20 mouse cellular contexts compared by ENCODE assay signal in the genomic region with DNA sequence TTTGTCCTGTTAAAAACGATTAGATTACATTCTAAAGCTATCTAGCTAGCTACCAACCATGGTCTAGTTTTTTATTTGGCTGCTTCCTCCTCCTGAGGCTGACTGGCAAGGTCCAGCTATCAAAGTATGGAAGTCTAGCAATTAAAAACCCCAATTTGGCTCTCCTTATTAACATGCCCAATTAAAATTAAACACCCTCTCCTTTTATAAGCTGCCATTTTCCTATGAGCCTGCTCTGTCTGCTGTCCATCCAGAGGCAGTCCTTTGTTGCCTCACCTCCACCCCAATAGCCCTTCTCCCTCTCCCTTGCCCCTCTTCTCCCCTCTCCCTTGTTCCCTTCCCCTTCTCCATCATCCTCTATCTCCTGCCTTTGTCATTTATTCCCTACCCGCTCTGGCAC.
A peak's percentile ranks its signal among the peaks of the same experiment; 100 is the strongest.
DNase-seq lines count a peak whose midpoint lies in the region; ATAC-seq and TF ChIP-seq lines count a peak whose summit lies in the region.
"Had no signal": no experiment of that assay in that cellular context is flagged by ENCODE, and none has a peak within 500 bp of the region (broad histone marks: within the 10 kb centered on the region; RNA-seq: fewer than 3 reads in every experiment).

No protein-coding gene starts in this region.

- peaks cover 5% of the 10 kb centered on the region; the same call in 1 of the 2 replicates for H3K4me1 ChIP-seq in forebrain, embryonic 10.5 days
- H3K4me1 ChIP-seq in forebrain, postnatal 0 days (ENCODE audit: insufficient read depth) = no peaks in the 10 kb centered on the region
- H3K4me1 ChIP-seq in midbrain, embryonic 13.5 days (replicated peaks) = no peaks in the 10 kb centered on the region
- no peaks in the 10 kb centered on the region for H3K4me1 ChIP-seq in midbrain, postnatal 0 days (ENCODE audit: insufficient read depth, low read length)
- peaks cover 7% of the 10 kb centered on the region; the same call in 1 of the 2 replicates for H3K4me1 ChIP-seq in forebrain, embryonic 16.5 days (replicated peaks; ENCODE audit: control insufficient read depth, insufficient read depth, low read length)
- peaks cover 14% of the 10 kb centered on the region for H3K4me1 ChIP-seq in limb, embryonic 12.5 days (replicated peaks)
- H3K4me1 ChIP-seq in embryonic facial prominence, embryonic 10.5 days = no peaks in the 10 kb centered on the region
- H3K4me1 ChIP-seq: embryonic facial prominence, embryonic 13.5 days; heart, embryonic 13.5 days; hindbrain, embryonic 13.5 days had no signal

- no peaks in the 10 kb centered on the region for H3K36me3 ChIP-seq in forebrain, embryonic 10.5 days (replicated peaks)
- H3K36me3 ChIP-seq in forebrain, postnatal 0 days (ENCODE audit: insufficient read depth) = no peaks in the 10 kb centered on the region
- H3K36me3 ChIP-seq in midbrain, embryonic 13.5 days = no peaks in the 10 kb centered on the region
- H3K36me3 ChIP-seq in midbrain, postnatal 0 days (ENCODE audit: insufficient read depth, low read length) = no peaks in the 10 kb centered on the region
- no peaks in the 10 kb centered on the region for H3K36me3 ChIP-seq in forebrain, embryonic 16.5 days (ENCODE audit: control insufficient read depth, insufficient read depth)
- H3K36me3 ChIP-seq in limb, embryonic 12.5 days = no peaks in the 10 kb centered on the region
- no peaks in the 10 kb centered on the region for H3K36me3 ChIP-seq in embryonic facial prominence, embryonic 10.5 days (replicated peaks)
- H3K36me3 ChIP-seq: embryonic facial prominence, embryonic 13.5 days; heart, embryonic 13.5 days; hindbrain, embryonic 13.5 days had no signal

- H3K9me3 ChIP-seq in forebrain, embryonic 10.5 days = no peaks in the 10 kb centered on the region
- H3K9me3 ChIP-seq in forebrain, postnatal 0 days (ENCODE audit: low read length) = no peaks in the 10 kb centered on the region
- no peaks in the 10 kb centered on the region for H3K9me3 ChIP-seq in midbrain, embryonic 13.5 days
- no peaks in the 10 kb centered on the region for H3K9me3 ChIP-seq in midbrain, postnatal 0 days (ENCODE audit: low read length)
- H3K9me3 ChIP-seq in forebrain, embryonic 16.5 days (ENCODE audit: control insufficient read depth, low read length) = no peaks in the 10 kb centered on the region
- H3K9me3 ChIP-seq in limb, embryonic 12.5 days = peaks cover 6% of the 10 kb centered on the region; the same call in 1 of the 2 replicates
- H3K9me3 ChIP-seq in embryonic facial prominence, embryonic 10.5 days = no peaks in the 10 kb centered on the region
- H3K9me3 ChIP-seq: heart, embryonic 13.5 days; hindbrain, embryonic 13.5 days had no signal

- H3K27ac ChIP-seq in forebrain, embryonic 10.5 days = 0 out of 2 replicates have a peak overlapping the region, but pooled peaks have one; percentile 37
- H3K27ac ChIP-seq in forebrain, postnatal 0 days (ENCODE audit: low read depth, low read length) = no peak overlapping the region
- H3K27ac ChIP-seq in midbrain, embryonic 13.5 days = no peak overlapping the region
- no peak overlapping the region for H3K27ac ChIP-seq in midbrain, postnatal 0 days (ENCODE audit: low read depth, low read length)
- 0 out of 2 replicates have a peak overlapping the region, but pooled peaks have one; percentile 18 for H3K27ac ChIP-seq in forebrain, embryonic 16.5 days (ENCODE audit: low read length)
- peak overlapping the region; percentile 62 for H3K27ac ChIP-seq in limb, embryonic 12.5 days
- H3K27ac ChIP-seq in embryonic facial prominence, embryonic 10.5 days (replicated peaks) = no peak overlapping the region
- H3K27ac ChIP-seq: embryonic facial prominence, embryonic 13.5 days; gastrocnemius, adult 2 months; heart, embryonic 13.5 days; hindbrain, embryonic 13.5 days; hindbrain, postnatal 0 days had no signal

- DNase-seq in forebrain, embryonic 10.5 days (ENCODE audit: extremely low spot score, low spot score) = no peak
- DNase-seq in forebrain, postnatal 0 days = no peak
- DNase-seq in midbrain, postnatal 0 days (ENCODE audit: low spot score) = no peak
- no peak for DNase-seq in embryonic facial prominence, embryonic 10.5 days (ENCODE audit: low spot score)
- DNase-seq: adrenal gland, postnatal 10 days; B cell, adult 2 months; cerebellum, adult 11-12 months; cerebellum, adult 9-10 months; cerebellum, postnatal 25 days; gastrocnemius, adult 2 months; gastrocnemius, postnatal 25 days; heart, postnatal 36 days had no signal

- WGBS in forebrain, embryonic 10.5 days = 70% methylated on average over 2 of the region's 2 CpGs
- WGBS in forebrain, postnatal 0 days = 29% methylated on average over 2 of the region's 2 CpGs
- 50% methylated on average over 2 of the region's 2 CpGs for WGBS in midbrain, embryonic 13.5 days
- 79% methylated on average over 2 of the region's 2 CpGs for WGBS in midbrain, postnatal 0 days
- WGBS in forebrain, embryonic 16.5 days = 27% methylated on average over 2 of the region's 2 CpGs
- 41% methylated on average over 2 of the region's 2 CpGs for WGBS in limb, embryonic 12.5 days
- 76% methylated on average over 2 of the region's 2 CpGs for WGBS in embryonic facial prominence, embryonic 10.5 days

- no peak overlapping the region for H3K4me3 ChIP-seq in forebrain, embryonic 10.5 days
- no peak overlapping the region for H3K4me3 ChIP-seq in forebrain, postnatal 0 days (ENCODE audit: low read depth, low read length)
- no peak overlapping the region for H3K4me3 ChIP-seq in midbrain, embryonic 13.5 days (replicated peaks)
- H3K4me3 ChIP-seq in midbrain, postnatal 0 days (ENCODE audit: low read depth, low read length) = no peak overlapping the region
- no peak overlapping the region for H3K4me3 ChIP-seq in forebrain, embryonic 16.5 days (replicated peaks; ENCODE audit: low read length)
- no peak overlapping the region for H3K4me3 ChIP-seq in limb, embryonic 12.5 days (replicated peaks)
- no peak overlapping the region for H3K4me3 ChIP-seq in embryonic facial prominence, embryonic 10.5 days
- H3K4me3 ChIP-seq: embryonic facial prominence, embryonic 13.5 days; gastrocnemius, adult 2 months; heart, embryonic 13.5 days; hindbrain, embryonic 13.5 days had no signal

- H3K9ac ChIP-seq in forebrain, postnatal 0 days = no peak overlapping the region
- H3K9ac ChIP-seq in midbrain, embryonic 13.5 days (replicated peaks) = no peak overlapping the region
- H3K9ac ChIP-seq in midbrain, postnatal 0 days (replicated peaks; ENCODE audit: low read length, poor library complexity, severe bottlenecking) = no peak overlapping the region
- H3K9ac ChIP-seq in forebrain, embryonic 16.5 days (replicated peaks; ENCODE audit: low read depth, low read length) = no peak overlapping the region
- H3K9ac ChIP-seq in limb, embryonic 12.5 days (replicated peaks) = no peak overlapping the region
- H3K9ac ChIP-seq: embryonic facial prominence, embryonic 13.5 days; heart, embryonic 13.5 days; hindbrain, embryonic 13.5 days had no signal

- no peak for ATAC-seq in forebrain, postnatal 0 days
- ATAC-seq in midbrain, embryonic 13.5 days = 0 out of 2 replicates have a peak, but pooled peaks have one; percentile 24
- ATAC-seq in midbrain, postnatal 0 days (ENCODE audit: low FRiP score) = no peak
- peak; percentile 75 for ATAC-seq in forebrain, embryonic 16.5 days
- no peak for ATAC-seq in limb, embryonic 12.5 days (ENCODE audit: insufficient number of reproducible peaks, insufficient read depth, low FRiP score, low TSS enrichment, low read depth)
- ATAC-seq in monocyte, adult 5-6 weeks (replicated peaks; ENCODE audit: insufficient number of reproducible peaks, low FRiP score, low TSS enrichment, poor library complexity, severe bottlenecking) = no peak
- ATAC-seq: hindbrain, postnatal 0 days had no signal

- H3K27me3 ChIP-seq in forebrain, embryonic 10.5 days (ENCODE audit: poor library complexity, severe bottlenecking) = no peaks in the 10 kb centered on the region
- no peaks in the 10 kb centered on the region for H3K27me3 ChIP-seq in forebrain, postnatal 0 days (ENCODE audit: insufficient read depth, low read length)
- no peaks in the 10 kb centered on the region for H3K27me3 ChIP-seq in midbrain, embryonic 13.5 days
- no peaks in the 10 kb centered on the region for H3K27me3 ChIP-seq in midbrain, postnatal 0 days (ENCODE audit: insufficient read depth, low read length)
- H3K27me3 ChIP-seq in forebrain, embryonic 16.5 days (replicated peaks; ENCODE audit: control insufficient read depth, insufficient read depth, low read length) = no peaks in the 10 kb centered on the region
- no peaks in the 10 kb centered on the region for H3K27me3 ChIP-seq in limb, embryonic 12.5 days
- H3K27me3 ChIP-seq in embryonic facial prominence, embryonic 10.5 days (replicated peaks; ENCODE audit: low read depth, poor library complexity, severe bottlenecking) = no peaks in the 10 kb centered on the region
- H3K27me3 ChIP-seq: embryonic facial prominence, embryonic 13.5 days; heart, embryonic 13.5 days; hindbrain, embryonic 13.5 days had no signal

- TF ChIP-seq CTCF in forebrain, postnatal 0 days (IDR thresholded peaks at IDR 0.05; ENCODE audit: low read depth) = no peak
- TF ChIP-seq CTCF in midbrain, postnatal 0 days (IDR thresholded peaks at IDR 0.05) = no peak

- H3K4me2 ChIP-seq in forebrain, postnatal 0 days (ENCODE audit: low read depth) = no peak overlapping the region
- H3K4me2 ChIP-seq in midbrain, embryonic 13.5 days (replicated peaks) = no peak overlapping the region
- H3K4me2 ChIP-seq in midbrain, postnatal 0 days (ENCODE audit: low read depth, low read length, poor library complexity, severe bottlenecking) = no peak overlapping the region
- H3K4me2 ChIP-seq in forebrain, embryonic 16.5 days (ENCODE audit: low read length) = no peak overlapping the region
- H3K4me2 ChIP-seq in limb, embryonic 12.5 days = no peak overlapping the region
- H3K4me2 ChIP-seq: embryonic facial prominence, embryonic 13.5 days; heart, embryonic 13.5 days; hindbrain, embryonic 13.5 days had no signal

Comparison
In these comparisons a context has a peak if more than half of its experiments do, and no peak if none do; other contexts are left out.
1. H3K27ac ChIP-seq: peak in forebrain, embryonic 10.5 days (single experiment), forebrain, embryonic 16.5 days (single experiment) and limb, embryonic 12.5 days (single experiment); none in forebrain, postnatal 0 days (single experiment), midbrain, embryonic 13.5 days (single experiment), midbrain, postnatal 0 days (single experiment) and embryonic facial prominence, embryonic 10.5 days (single experiment).
2. ATAC-seq: peak in midbrain, embryonic 13.5 days (single experiment) and forebrain, embryonic 16.5 days (single experiment); none in forebrain, postnatal 0 days (single experiment), midbrain, postnatal 0 days (single experiment), limb, embryonic 12.5 days (single experiment) and monocyte, adult 5-6 weeks (single experiment).